Mouse (Mus musculus): Measurements from ENCODE around the gene Ltf. TPM values are rescaled to one million over a fixed set of nuclear protein-coding genes. Genes with fewer than 3 reads are reported as not detected.

Ltf gene
- polyA plus RNA-seq, 1 experiment: 3.6 TPM

DNA sequence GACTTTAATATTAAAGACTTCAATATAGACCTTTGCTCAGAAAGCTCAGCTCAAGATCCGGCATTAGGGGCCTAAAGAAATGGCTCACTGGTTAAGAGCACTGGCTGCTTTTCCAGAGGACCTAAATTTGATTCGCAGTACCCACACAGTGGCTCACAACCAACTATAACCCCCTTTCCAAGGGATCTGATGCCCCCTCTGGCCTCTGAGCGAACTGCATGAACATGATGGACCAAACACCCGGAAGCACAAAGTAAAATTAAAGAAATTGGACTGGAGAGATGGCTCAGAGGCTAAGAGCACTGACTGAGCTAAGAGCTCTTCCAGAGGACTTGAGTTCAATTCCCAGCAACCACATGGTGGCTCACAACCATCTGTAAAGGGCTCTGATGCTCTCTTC lies 3.4 kb upstream of the Ltf start:
- H3K27ac ChIP-seq (ENCODE audit: insufficient read depth, low read depth, low read length): no peak overlapping the region
- H3K4me1 ChIP-seq (ENCODE audit: control insufficient read depth, insufficient read depth, low read length): no peaks in the 10 kb centered on the region
- no peak overlapping the region for H3K4me3 ChIP-seq (ENCODE audit: insufficient read depth, low read length)
- TF ChIP-seq CTCF (IDR thresholded peaks at IDR 0.05; ENCODE audit: low read depth, low read length): no peak
- no peak for TF ChIP-seq POLR2A (IDR thresholded peaks at IDR 0.05; ENCODE audit: borderline replicate concordance, low read depth, low read length)

- no peak overlapping the region for H3K4me3 ChIP-seq (ENCODE audit: insufficient read depth, low read length)
- no peak for TF ChIP-seq CTCF (IDR thresholded peaks at IDR 0.05; ENCODE audit: low read depth, low read length)
- TF ChIP-seq POLR2A (IDR thresholded peaks at IDR 0.05; ENCODE audit: borderline replicate concordance, low read depth, low read length): no peak
- no peak overlapping the region for H3K27ac ChIP-seq (ENCODE audit: insufficient read depth, low read depth, low read length)
- H3K4me1 ChIP-seq (ENCODE audit: control insufficient read depth, insufficient read depth, low read length): no peaks in the 10 kb centered on the region
These were observed 7.7 kb downstream of the Ltf start for GRCm38 (mm10) chr9:111026791-111027190.

- Histone ChIP-seq H3K4me1 (ENCODE audit: control insufficient read depth, insufficient read depth, low read length) (peaks cover 19% of the 10 kb centered on the region), H3K4me3 (ENCODE audit: insufficient read depth, low read length) (no peak overlapping the region), H3K27ac (ENCODE audit: insufficient read depth, low read depth, low read length) (no peak overlapping the region)
- no peak for TF ChIP-seq CTCF (IDR thresholded peaks at IDR 0.05; ENCODE audit: low read depth, low read length)
- no peak for TF ChIP-seq POLR2A (IDR thresholded peaks at IDR 0.05; ENCODE audit: borderline replicate concordance, low read depth, low read length)
These were observed 14.6 kb downstream of the Ltf start for GRCm38 (mm10) chr9:111033717-111034116.

DNA sequence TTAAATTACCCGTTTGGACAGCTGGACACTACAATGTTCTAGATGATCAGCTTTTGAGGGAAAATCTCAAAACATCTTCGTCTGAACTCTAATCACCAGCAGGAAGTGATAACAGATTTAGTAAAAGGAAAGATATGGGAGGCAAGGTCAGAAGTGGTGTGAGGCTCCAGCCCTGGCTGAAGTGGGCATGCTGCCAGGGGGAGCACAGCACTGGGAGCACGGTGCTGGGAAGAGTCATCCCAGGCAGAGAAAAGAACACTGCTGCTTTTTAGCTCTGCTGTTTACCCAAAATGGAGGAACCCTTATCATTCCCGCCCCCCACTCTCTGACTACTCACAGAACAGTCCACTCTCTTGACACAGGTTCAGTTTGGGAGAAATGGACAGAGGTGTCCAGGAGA lies 20.9 kb downstream of the Ltf start:
- H3K4me3 ChIP-seq (ENCODE audit: insufficient read depth, low read length): no peak overlapping the region
- no peak for TF ChIP-seq CTCF (IDR thresholded peaks at IDR 0.05; ENCODE audit: low read depth, low read length)
- TF ChIP-seq POLR2A (IDR thresholded peaks at IDR 0.05; ENCODE audit: borderline replicate concordance, low read depth, low read length): no peak
- peaks cover 11% of the 10 kb centered on the region for H3K4me1 ChIP-seq (ENCODE audit: control insufficient read depth, insufficient read depth, low read length)
- H3K27ac ChIP-seq (ENCODE audit: insufficient read depth, low read depth, low read length): no peak overlapping the region

GRCm38 (mm10) chr9:111042266-111042665 lies 23.2 kb downstream of the Ltf start:
- no peak overlapping the region for H3K27ac ChIP-seq (ENCODE audit: insufficient read depth, low read depth, low read length)
- TF ChIP-seq CTCF (IDR thresholded peaks at IDR 0.05; ENCODE audit: low read depth, low read length) (no peak), POLR2A (IDR thresholded peaks at IDR 0.05; ENCODE audit: borderline replicate concordance, low read depth, low read length) (no peak)
- peaks cover 13% of the 10 kb centered on the region for H3K4me1 ChIP-seq (ENCODE audit: control insufficient read depth, insufficient read depth, low read length)
- H3K4me3 ChIP-seq (ENCODE audit: insufficient read depth, low read length): no peak overlapping the region

DNA sequence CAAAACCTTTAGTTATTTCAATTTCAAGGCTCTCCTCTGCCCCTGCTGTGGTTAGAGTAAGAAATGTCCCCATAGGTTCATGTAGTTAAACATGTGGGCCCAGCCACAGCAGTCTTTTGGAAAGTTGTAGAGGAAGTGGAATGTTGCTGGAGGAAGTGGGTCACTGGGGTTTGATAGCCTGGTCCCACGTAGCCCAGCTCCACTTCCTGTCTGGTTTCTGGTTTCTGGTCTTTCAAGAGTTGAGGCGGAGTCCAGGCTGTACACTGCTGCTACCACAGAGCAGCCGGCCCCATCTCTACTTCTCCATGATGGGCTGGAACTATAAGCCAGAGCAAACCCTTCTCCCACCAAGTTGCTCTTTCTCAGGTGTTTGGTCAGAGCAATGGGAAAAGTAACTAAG lies 27.2 kb downstream of the Ltf start:
- TF ChIP-seq CTCF (IDR thresholded peaks at IDR 0.05; ENCODE audit: low read depth, low read length) (no peak), POLR2A (IDR thresholded peaks at IDR 0.05; ENCODE audit: borderline replicate concordance, low read depth, low read length) (no peak)
- H3K27ac ChIP-seq (ENCODE audit: insufficient read depth, low read depth, low read length): peak overlapping the region; percentile 28
- H3K4me1 ChIP-seq (ENCODE audit: control insufficient read depth, insufficient read depth, low read length): peaks cover 23% of the 10 kb centered on the region
- no peak overlapping the region for H3K4me3 ChIP-seq (ENCODE audit: insufficient read depth, low read length)

GRCm38 (mm10) chr9:111047266-111047665 lies 28.2 kb downstream of the Ltf start:
- Histone ChIP-seq H3K27ac (ENCODE audit: insufficient read depth, low read depth, low read length) (no peak overlapping the region), H3K4me1 (ENCODE audit: control insufficient read depth, insufficient read depth, low read length) (peaks cover 23% of the 10 kb centered on the region), H3K4me3 (ENCODE audit: insufficient read depth, low read length) (no peak overlapping the region)
- TF ChIP-seq POLR2A (IDR thresholded peaks at IDR 0.05; ENCODE audit: borderline replicate concordance, low read depth, low read length) (no peak), CTCF (IDR thresholded peaks at IDR 0.05; ENCODE audit: low read depth, low read length) (no peak)

GRCm38 (mm10) chr9:111048452-111048851 lies 29.4 kb downstream of the Ltf start:
- TF ChIP-seq CTCF (IDR thresholded peaks at IDR 0.05; ENCODE audit: low read depth, low read length) (no peak), POLR2A (IDR thresholded peaks at IDR 0.05; ENCODE audit: borderline replicate concordance, low read depth, low read length) (no peak)
- Histone ChIP-seq H3K4me1 (ENCODE audit: control insufficient read depth, insufficient read depth, low read length) (peaks cover 23% of the 10 kb centered on the region), H3K4me3 (ENCODE audit: insufficient read depth, low read length) (no peak overlapping the region), H3K27ac (ENCODE audit: insufficient read depth, low read depth, low read length) (no peak overlapping the region)

GRCm38 (mm10) chr9:111054923-111055322 lies 35.9 kb downstream of the Ltf start:
- peaks cover 25% of the 10 kb centered on the region for H3K4me1 ChIP-seq (ENCODE audit: control insufficient read depth, insufficient read depth, low read length)
- no peak overlapping the region for H3K4me3 ChIP-seq (ENCODE audit: insufficient read depth, low read length)
- no peak overlapping the region for H3K27ac ChIP-seq (ENCODE audit: insufficient read depth, low read depth, low read length)
- TF ChIP-seq POLR2A (IDR thresholded peaks at IDR 0.05; ENCODE audit: borderline replicate concordance, low read depth, low read length) (no peak), CTCF (IDR thresholded peaks at IDR 0.05; ENCODE audit: low read depth, low read length) (no peak)

DNA sequence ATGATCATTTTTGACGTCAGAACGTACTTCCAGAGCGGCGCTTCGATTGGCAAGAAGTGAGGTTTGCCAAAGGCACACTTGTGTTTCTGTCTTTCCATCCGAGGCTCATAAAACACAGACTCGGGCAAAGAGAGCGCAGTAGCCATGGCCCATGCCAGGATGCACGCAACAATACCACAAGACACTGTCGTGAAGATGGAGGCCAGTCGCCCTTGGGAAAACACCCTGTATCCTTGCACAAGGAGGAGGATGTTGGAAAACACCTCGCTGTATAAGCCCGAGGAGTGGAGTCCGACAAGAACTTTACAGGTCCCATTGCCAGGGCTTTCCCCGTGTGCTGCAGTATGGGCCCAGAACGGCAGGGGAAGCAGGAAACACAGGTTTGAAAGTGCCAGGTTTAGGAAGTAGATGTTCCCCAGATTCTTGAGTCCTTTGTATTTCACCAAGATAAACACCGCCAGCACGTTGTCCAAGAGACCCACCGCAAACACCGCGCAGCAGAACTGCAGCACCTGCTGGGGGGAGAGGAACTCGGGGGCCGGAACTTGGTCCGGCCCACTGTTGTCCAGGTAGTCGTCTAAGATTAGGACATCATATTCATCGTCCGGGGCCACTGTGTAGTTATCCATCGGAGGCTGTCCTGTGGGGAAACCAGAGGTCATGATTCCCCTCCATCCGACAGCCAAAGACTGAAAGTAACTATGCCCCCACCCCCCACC lies 36.9 kb downstream of the Ltf start:
- Histone ChIP-seq H3K4me3 (ENCODE audit: insufficient read depth, low read length) (peak overlapping the region; percentile 79), H3K27ac (ENCODE audit: insufficient read depth, low read depth, low read length) (no peak overlapping the region), H3K4me1 (ENCODE audit: control insufficient read depth, insufficient read depth, low read length) (peaks cover 25% of the 10 kb centered on the region)
- TF ChIP-seq POLR2A (IDR thresholded peaks at IDR 0.05; ENCODE audit: borderline replicate concordance, low read depth, low read length) (no peak), CTCF (IDR thresholded peaks at IDR 0.05; ENCODE audit: low read depth, low read length) (no peak)

- no peak overlapping the region for H3K27ac ChIP-seq (ENCODE audit: insufficient read depth, low read depth, low read length)
- H3K4me3 ChIP-seq (ENCODE audit: insufficient read depth, low read length): peak overlapping the region; percentile 79
- peaks cover 25% of the 10 kb centered on the region for H3K4me1 ChIP-seq (ENCODE audit: control insufficient read depth, insufficient read depth, low read length)
- TF ChIP-seq CTCF (IDR thresholded peaks at IDR 0.05; ENCODE audit: low read depth, low read length) (no peak), POLR2A (IDR thresholded peaks at IDR 0.05; ENCODE audit: borderline replicate concordance, low read depth, low read length) (no peak)
These were observed 37.4 kb downstream of the Ltf start for GRCm38 (mm10) chr9:111056519-111056797.
